Mouse (Mus musculus) neural tube, embryonic 13.5 days (tissue): Measurements from ENCODE around the gene Gm11007. TPM values are rescaled to one million over a fixed set of nuclear protein-coding genes. Genes with fewer than 3 reads are reported as not detected.
"Not testable (repeated sequence)": the region's sequence is repeated elsewhere in the genome, so short reads cannot be mapped to it uniquely, and the experiment has no call there.

Source experiments
- ATAC-seq: fragments of 200-750 bp; cut with Nextera tagmentation; 2 replicates; pipeline ENCODE4 v1.8.0; 2017; ENCODE audit warnings: low read depth, mild to moderate bottlenecking, moderate TSS enrichment, moderate library complexity
- H3K27ac ChIP-seq: fragments of 300-500 bp; sonication (generic); replicated peaks from 2 replicates; pipeline ENCODE4 v1.5.1; 2015; ENCODE audit warnings: moderate library complexity, mild to moderate bottlenecking, inconsistent platforms
- H3K27me3 ChIP-seq: fragments of 300-500 bp; sonication (generic); 2 replicates; pipeline ENCODE4 v1.6.1; 2015; ENCODE audit warnings: mild to moderate bottlenecking, inconsistent platforms
- H3K36me3 ChIP-seq: fragments of 300-500 bp; sonication (generic); 2 replicates; pipeline ENCODE4 v1.6.1; 2015; ENCODE audit warnings: mild to moderate bottlenecking, inconsistent platforms
- H3K4me1 ChIP-seq: fragments of 300-500 bp; sonication (generic); replicated peaks from 2 replicates; pipeline ENCODE4 v1.6.1; 2015; ENCODE audit warnings: inconsistent platforms
- H3K4me2 ChIP-seq: fragments of 300-500 bp; sonication (generic); 2 replicates; pipeline ENCODE4 v1.6.1; 2015; ENCODE audit warnings: inconsistent platforms, mild to moderate bottlenecking, moderate library complexity
- H3K4me3 ChIP-seq: fragments of 300-500 bp; sonication (generic); 2 replicates; pipeline ENCODE4 v1.5.1; 2015; ENCODE audit warnings: mild to moderate bottlenecking, inconsistent platforms
- H3K9ac ChIP-seq: fragments of 300-500 bp; sonication (generic); 2 replicates; pipeline ENCODE4 v1.6.1; 2015; ENCODE audit warnings: moderate library complexity, mild to moderate bottlenecking, inconsistent platforms
- H3K9me3 ChIP-seq: fragments of 300-500 bp; sonication (generic); 2 replicates; pipeline ENCODE4 v1.6.1; 2016; ENCODE audit warnings: inconsistent platforms
- WGBS: fragments of 180-500 bp; shearing (Covaris S2); methylation state at CpG from one replicate; pipeline ENCODE4 v1.1.7; 2015; 5-methylcytosine and 5-hydroxymethylcytosine counted together
- polyA plus RNA-seq: library from polyadenylated mRNA; unstranded; fragments of >200 nt; fragmentation: Nextera tagmentation; extraction: Ambion mirVana; gene quantifications from 2 replicates; pipeline ENCODE4 v1.2.1, GENCODE M21; 2015

Gene Gm11007
- not detected in 2 replicates for polyA plus RNA-seq

- H3K4me1 ChIP-seq, H3K36me3 ChIP-seq, H3K27me3 ChIP-seq, H3K9ac ChIP-seq, H3K9me3 ChIP-seq, H3K4me2 ChIP-seq, H3K4me3 ChIP-seq, H3K27ac ChIP-seq, ATAC-seq: not testable (repeated sequence)
- WGBS: no CpG with 5 or more reads among the region's 2 CpGs
These were observed at the start of gene Gm11007 for GRCm38 (mm10) chr2:175643678-175644077. Gm11007 (plus strand) TSS chr2:175643978.

Other genes starting within 250 kb of the Gm11007 start
- gene Gm4724, start 208.2 kb upstream of the Gm11007 start, polyA plus RNA-seq: 9.2 and 19.7 TPM in 2 replicates
- gene Zfp965, start 174.0 kb upstream of the Gm11007 start, polyA plus RNA-seq: 6.4 and 8.7 TPM in 2 replicates
- gene Zfp969, start 59.7 kb downstream of the Gm11007 start, polyA plus RNA-seq: 4.2 and 12.1 TPM in 2 replicates
- gene Gm2007, start 97.6 kb downstream of the Gm11007 start, polyA plus RNA-seq: not detected in 2 replicates
- 2.1 and 2.8 TPM in 2 replicates for gene Gm14288, start 157.1 kb downstream of the Gm11007 start, polyA plus RNA-seq
- 30.4 and 31.5 TPM in 2 replicates for gene Gm6710, start 225.2 kb downstream of the Gm11007 start, polyA plus RNA-seq